Mouse (Mus musculus): ENCODE measurements around the gene Spp1. TPM values are rescaled to one million over a fixed set of nuclear protein-coding genes. Genes with fewer than 3 reads are reported as not detected.

The Spp1 gene
- polyA plus RNA-seq, 1 experiment from 2014 or later = 10.1 TPM

GRCm38 (mm10) chr5:104407541-104408231 is 27.2 kb upstream of the Spp1 start:
- 62% methylated on average over 2 of the region's 2 CpGs for WGBS
- Histone ChIP-seq H3K36me3 (ENCODE audit: control insufficient read depth, insufficient read depth) (no peaks in the 10 kb centered on the region), H3K27me3 (replicated peaks; ENCODE audit: control insufficient read depth, insufficient read depth, low read length) (no peaks in the 10 kb centered on the region), H3K9ac (ENCODE audit: low read depth, low read length) (no peak overlapping the region), H3K4me2 (replicated peaks; ENCODE audit: low read depth) (no peak overlapping the region), H3K9me3 (ENCODE audit: control insufficient read depth) (no peaks in the 10 kb centered on the region), H3K27ac (ENCODE audit: low read depth, low read length) (no peak overlapping the region), H3K4me3 (ENCODE audit: low read depth, low read length) (no peak overlapping the region), H3K4me1 (replicated peaks; ENCODE audit: control insufficient read depth, insufficient read depth, low read length) (no peaks in the 10 kb centered on the region)
- TF ChIP-seq CTCF (IDR thresholded peaks at IDR 0.05; ENCODE audit: low read depth) = no peak
- ATAC-seq = no peak

- no peak for ATAC-seq
- no peak overlapping the region for H3K9ac ChIP-seq (ENCODE audit: low read depth, low read length)
- H3K4me3 ChIP-seq (ENCODE audit: low read depth, low read length) = no peak overlapping the region
- H3K4me2 ChIP-seq (replicated peaks; ENCODE audit: low read depth) = no peak overlapping the region
- 89% methylated on average over 7 of the region's 7 CpGs for WGBS
- H3K36me3 ChIP-seq (ENCODE audit: control insufficient read depth, insufficient read depth) = no peaks in the 10 kb centered on the region
- H3K4me1 ChIP-seq (replicated peaks; ENCODE audit: control insufficient read depth, insufficient read depth, low read length) = no peaks in the 10 kb centered on the region
- no peak for TF ChIP-seq CTCF (IDR thresholded peaks at IDR 0.05; ENCODE audit: low read depth)
- H3K27ac ChIP-seq (ENCODE audit: low read depth, low read length) = no peak overlapping the region
- H3K9me3 ChIP-seq (ENCODE audit: control insufficient read depth) = no peaks in the 10 kb centered on the region
- no peaks in the 10 kb centered on the region for H3K27me3 ChIP-seq (replicated peaks; ENCODE audit: control insufficient read depth, insufficient read depth, low read length)
These were observed 26.4 kb upstream of the Spp1 start for GRCm38 (mm10) chr5:104408549-104408948.

GRCm38 (mm10) chr5:104415999-104416398 is 18.9 kb upstream of the Spp1 start:
- Histone ChIP-seq H3K4me3 (ENCODE audit: low read depth, low read length) (no peak overlapping the region), H3K9me3 (ENCODE audit: control insufficient read depth) (no peaks in the 10 kb centered on the region), H3K27ac (ENCODE audit: low read depth, low read length) (no peak overlapping the region), H3K4me1 (replicated peaks; ENCODE audit: control insufficient read depth, insufficient read depth, low read length) (no peaks in the 10 kb centered on the region), H3K36me3 (ENCODE audit: control insufficient read depth, insufficient read depth) (no peaks in the 10 kb centered on the region), H3K4me2 (replicated peaks; ENCODE audit: low read depth) (no peak overlapping the region), H3K27me3 (replicated peaks; ENCODE audit: control insufficient read depth, insufficient read depth, low read length) (no peaks in the 10 kb centered on the region), H3K9ac (ENCODE audit: low read depth, low read length) (no peak overlapping the region)
- WGBS = 79% methylated on average over 2 of the region's 2 CpGs
- ATAC-seq = no peak
- no peak for TF ChIP-seq CTCF (IDR thresholded peaks at IDR 0.05; ENCODE audit: low read depth)

- 75% methylated on average over 3 of the region's 3 CpGs for WGBS
- no peak overlapping the region for H3K27ac ChIP-seq (ENCODE audit: low read depth, low read length)
- H3K9ac ChIP-seq (ENCODE audit: low read depth, low read length) = no peak overlapping the region
- H3K4me1 ChIP-seq (replicated peaks; ENCODE audit: control insufficient read depth, insufficient read depth, low read length) = no peaks in the 10 kb centered on the region
- H3K9me3 ChIP-seq (ENCODE audit: control insufficient read depth) = no peaks in the 10 kb centered on the region
- no peak for TF ChIP-seq CTCF (IDR thresholded peaks at IDR 0.05; ENCODE audit: low read depth)
- ATAC-seq = no peak
- H3K4me2 ChIP-seq (replicated peaks; ENCODE audit: low read depth) = no peak overlapping the region
- H3K4me3 ChIP-seq (ENCODE audit: low read depth, low read length) = no peak overlapping the region
- no peaks in the 10 kb centered on the region for H3K36me3 ChIP-seq (ENCODE audit: control insufficient read depth, insufficient read depth)
- no peaks in the 10 kb centered on the region for H3K27me3 ChIP-seq (replicated peaks; ENCODE audit: control insufficient read depth, insufficient read depth, low read length)
These were observed 17.9 kb upstream of the Spp1 start for GRCm38 (mm10) chr5:104417028-104417427.

GRCm38 (mm10) chr5:104417721-104418120 is 17.2 kb upstream of the Spp1 start:
- ATAC-seq = no peak
- H3K9me3 ChIP-seq (ENCODE audit: control insufficient read depth) = no peaks in the 10 kb centered on the region
- H3K9ac ChIP-seq (ENCODE audit: low read depth, low read length) = no peak overlapping the region
- H3K4me3 ChIP-seq (ENCODE audit: low read depth, low read length) = no peak overlapping the region
- no peak overlapping the region for H3K27ac ChIP-seq (ENCODE audit: low read depth, low read length)
- no peaks in the 10 kb centered on the region for H3K27me3 ChIP-seq (replicated peaks; ENCODE audit: control insufficient read depth, insufficient read depth, low read length)
- H3K4me2 ChIP-seq (replicated peaks; ENCODE audit: low read depth) = no peak overlapping the region
- 94% methylated on average over 1 of the region's 1 CpGs for WGBS
- no peak for TF ChIP-seq CTCF (IDR thresholded peaks at IDR 0.05; ENCODE audit: low read depth)
- H3K36me3 ChIP-seq (ENCODE audit: control insufficient read depth, insufficient read depth) = no peaks in the 10 kb centered on the region
- H3K4me1 ChIP-seq (replicated peaks; ENCODE audit: control insufficient read depth, insufficient read depth, low read length) = no peaks in the 10 kb centered on the region

GRCm38 (mm10) chr5:104422039-104422438 is 12.9 kb upstream of the Spp1 start:
- Histone ChIP-seq H3K4me2 (replicated peaks; ENCODE audit: low read depth) (no peak overlapping the region), H3K4me1 (replicated peaks; ENCODE audit: control insufficient read depth, insufficient read depth, low read length) (no peaks in the 10 kb centered on the region), H3K9ac (ENCODE audit: low read depth, low read length) (no peak overlapping the region), H3K4me3 (ENCODE audit: low read depth, low read length) (no peak overlapping the region), H3K9me3 (ENCODE audit: control insufficient read depth) (no peaks in the 10 kb centered on the region), H3K27ac (ENCODE audit: low read depth, low read length) (no peak overlapping the region), H3K36me3 (ENCODE audit: control insufficient read depth, insufficient read depth) (no peaks in the 10 kb centered on the region), H3K27me3 (replicated peaks; ENCODE audit: control insufficient read depth, insufficient read depth, low read length) (no peaks in the 10 kb centered on the region)
- 33% methylated on average over 2 of the region's 2 CpGs for WGBS
- ATAC-seq = no peak
- TF ChIP-seq CTCF (IDR thresholded peaks at IDR 0.05; ENCODE audit: low read depth) = no peak
